Mouse (Mus musculus) hindbrain, embryonic 12.5 days (tissue): ENCODE data around the gene Flad1. TPM values are rescaled to one million over a fixed set of nuclear protein-coding genes. Genes with fewer than 3 reads are reported as not detected.

Source experiments
- polyA plus RNA-seq: library from polyadenylated mRNA; unstranded; fragments of >200 nt; fragmentation: Nextera tagmentation; extraction: Ambion mirVana; gene quantifications from 2 replicates; pipeline ENCODE4 v1.2.1, GENCODE M21; 2016

The Flad1 gene
- polyA plus RNA-seq, 1 experiment from 2014 or later = 36.9 TPM

Other genes starting within 250 kb of the Flad1 start
- gene Clk2, start 247.1 kb downstream of the Flad1 start, polyA plus RNA-seq = 38.8 and 44.4 TPM in 2 replicates
- 105 and 107 TPM in 2 replicates for gene Scamp3, start 234.4 kb downstream of the Flad1 start, polyA plus RNA-seq
- gene Fam189b, start 228.7 kb downstream of the Flad1 start, polyA plus RNA-seq = 33.4 and 34.2 TPM in 2 replicates
- 50.3 and 51.3 TPM in 2 replicates for gene Gba, start 208.9 kb downstream of the Flad1 start, polyA plus RNA-seq
- gene Thbs3, start 196.7 kb downstream of the Flad1 start, polyA plus RNA-seq = 64.5 and 71.3 TPM in 2 replicates
- 174 and 175 TPM in 2 replicates for gene Mtx1, start 184.8 kb downstream of the Flad1 start, polyA plus RNA-seq
- 1.5 and 1.6 TPM in 2 replicates for gene Muc1, start 182.8 kb downstream of the Flad1 start, polyA plus RNA-seq
- gene Krtcap2, start 165.9 kb downstream of the Flad1 start, polyA plus RNA-seq = 247 and 271 TPM in 2 replicates
- 27.2 and 29.6 TPM in 2 replicates for gene Trim46, start 165.6 kb downstream of the Flad1 start, polyA plus RNA-seq
- gene Dpm3, start 152.5 kb downstream of the Flad1 start, polyA plus RNA-seq = 63.9 and 86.7 TPM in 2 replicates
- gene Slc50a1, start 141.3 kb downstream of the Flad1 start, polyA plus RNA-seq = 44.9 and 46.8 TPM in 2 replicates
- gene Efna1, start 130.7 kb downstream of the Flad1 start, polyA plus RNA-seq = 14.3 and 15.4 TPM in 2 replicates
- 21.7 and 22.2 TPM in 2 replicates for gene Efna3, start 88.9 kb downstream of the Flad1 start, polyA plus RNA-seq
- 20.5 and 21.4 TPM in 2 replicates for gene Efna4, start 73.8 kb downstream of the Flad1 start, polyA plus RNA-seq
- 40.3 and 41.9 TPM in 2 replicates for gene Adam15, start 61.9 kb downstream of the Flad1 start, polyA plus RNA-seq
- 0.12 and 0.29 TPM in 2 replicates for gene Dcst2, start 49.9 kb downstream of the Flad1 start, polyA plus RNA-seq
- 0.71 and 0.76 TPM in 2 replicates for gene Dcst1, start 46.6 kb downstream of the Flad1 start, polyA plus RNA-seq
- 0.74 and 0.80 TPM in 2 replicates for gene Zbtb7b, start 17.1 kb downstream of the Flad1 start, polyA plus RNA-seq
- 1.0 and 1.5 TPM in 2 replicates for gene Lenep, start 9.1 kb downstream of the Flad1 start, polyA plus RNA-seq
- gene Cks1b, start 6.5 kb upstream of the Flad1 start, polyA plus RNA-seq = 249 and 274 TPM in 2 replicates
- gene Shc1, start 6.6 kb upstream of the Flad1 start, polyA plus RNA-seq = 54.8 and 61.2 TPM in 2 replicates
- gene Pygo2, start 18.3 kb upstream of the Flad1 start, polyA plus RNA-seq = 63.8 and 66.1 TPM in 2 replicates
- gene Pbxip1, start 24.8 kb upstream of the Flad1 start, polyA plus RNA-seq = 25.3 and 26.2 TPM in 2 replicates
- gene Pmvk, start 42.7 kb upstream of the Flad1 start, polyA plus RNA-seq = 73.5 and 74.5 TPM in 2 replicates
- 4.0 and 4.2 TPM in 2 replicates for gene Kcnn3, start 108.3 kb upstream of the Flad1 start, polyA plus RNA-seq